Comparison of ENCODE assay signal across 21 mouse cellular contexts in the genomic region with DNA sequence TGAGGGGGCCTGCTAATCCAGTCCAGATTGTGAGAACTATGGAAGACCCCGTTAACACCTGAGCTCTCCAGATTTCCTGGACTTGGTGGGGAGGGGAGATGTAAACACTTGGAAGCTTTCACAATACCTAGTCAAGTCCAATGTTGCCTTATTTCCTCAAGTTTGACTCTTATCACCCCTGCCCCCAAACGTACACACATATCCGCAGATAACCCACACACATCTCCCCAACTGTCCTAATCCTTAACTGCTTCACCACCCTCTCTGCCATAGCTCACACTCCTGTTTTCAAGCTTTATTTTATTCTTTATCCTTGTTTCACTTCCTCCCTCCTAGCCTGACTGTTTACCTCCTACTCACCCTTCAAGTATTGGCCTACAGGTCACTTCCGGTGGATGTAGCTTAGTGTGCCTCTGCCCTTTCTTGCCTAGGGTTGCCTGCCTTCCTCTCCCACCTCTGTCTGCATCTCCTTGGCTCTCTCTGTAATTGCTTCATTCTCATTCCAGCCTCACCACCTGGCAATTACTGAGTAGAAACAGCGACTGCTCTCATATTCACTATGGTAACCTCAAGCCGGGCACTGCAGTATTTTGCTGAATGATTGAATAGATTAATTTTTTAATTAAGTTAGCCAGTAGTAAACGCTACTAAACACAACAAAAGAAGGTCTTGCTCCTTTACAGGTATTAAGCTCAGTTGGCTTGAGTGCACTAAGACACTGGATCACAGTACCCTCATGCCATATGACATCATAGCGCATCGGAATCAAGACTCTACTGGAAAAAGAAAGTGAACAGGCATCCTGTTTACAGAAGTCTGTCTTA.
A peak's percentile ranks its signal among the peaks of the same experiment; 100 is the strongest.
DNase-seq lines count a peak whose midpoint lies in the region; ATAC-seq and TF ChIP-seq lines count a peak whose summit lies in the region.
"Had no signal": no experiment of that assay in that cellular context is flagged by ENCODE, and none has a peak within 500 bp of the region (broad histone marks: within the 10 kb centered on the region; RNA-seq: fewer than 3 reads in every experiment).

No protein-coding gene starts in this region.

- H3K9ac ChIP-seq in hindbrain, embryonic 13.5 days: no peak overlapping the region
- no peak overlapping the region for H3K9ac ChIP-seq in hindbrain, embryonic 11.5 days (ENCODE audit: low read depth, low read length)
- no peak overlapping the region for H3K9ac ChIP-seq in forebrain, embryonic 12.5 days
- H3K9ac ChIP-seq in hindbrain, postnatal 0 days (replicated peaks; ENCODE audit: low read length): no peak overlapping the region
- no peak overlapping the region for H3K9ac ChIP-seq in midbrain, postnatal 0 days (replicated peaks; ENCODE audit: low read length, poor library complexity, severe bottlenecking)
- H3K9ac ChIP-seq: heart, embryonic 13.5 days; liver, postnatal 0 days; neural tube, embryonic 13.5 days had no signal

- no peak for TF ChIP-seq CTCF in hindbrain, postnatal 0 days (IDR thresholded peaks at IDR 0.05; ENCODE audit: low read depth)
- TF ChIP-seq CTCF in midbrain, postnatal 0 days (IDR thresholded peaks at IDR 0.05): no peak

- DNase-seq in hindbrain, embryonic 11.5 days (ENCODE audit: low spot score): no peak
- no peak for DNase-seq in hindbrain, postnatal 0 days (ENCODE audit: low spot score)
- peak; percentile 36 for DNase-seq in midbrain, postnatal 0 days (ENCODE audit: low spot score)
- no peak for DNase-seq in cerebellum, postnatal 36 days
- no peak for DNase-seq in heart, adult 11 months
- DNase-seq: adrenal gland, postnatal 10 days; cerebellum, adult 2 months; gastrocnemius, postnatal 36 days; heart, postnatal 36 days; kidney, postnatal 10 days; liver; liver, postnatal 0 days; right cerebral cortex, postnatal 4 days; thymus, postnatal 25 days had no signal

- no peaks in the 10 kb centered on the region for H3K27me3 ChIP-seq in hindbrain, embryonic 13.5 days
- H3K27me3 ChIP-seq in hindbrain, embryonic 11.5 days (ENCODE audit: control insufficient read depth, insufficient read depth, low read length): no peaks in the 10 kb centered on the region
- H3K27me3 ChIP-seq in forebrain, embryonic 12.5 days: peaks cover 18% of the 10 kb centered on the region; the same call in 1 of the 2 replicates
- H3K27me3 ChIP-seq in hindbrain, postnatal 0 days (ENCODE audit: insufficient read depth, low read length): no peaks in the 10 kb centered on the region
- H3K27me3 ChIP-seq in midbrain, postnatal 0 days (ENCODE audit: insufficient read depth, low read length): no peaks in the 10 kb centered on the region
- H3K27me3 ChIP-seq: CH12.LX; heart, embryonic 13.5 days; neural tube, embryonic 13.5 days had no signal

- peak; percentile 57; the same call in 1 of the 2 replicates for ATAC-seq in hindbrain, embryonic 13.5 days (ENCODE audit: low FRiP score)
- ATAC-seq in hindbrain, embryonic 11.5 days (ENCODE audit: low FRiP score): no peak
- ATAC-seq in forebrain, embryonic 12.5 days (ENCODE audit: low FRiP score): peak; percentile 50; the same call in 1 of the 2 replicates
- peak; percentile 58 for ATAC-seq in hindbrain, postnatal 0 days
- peak; percentile 44; the same call in 1 of the 2 replicates for ATAC-seq in midbrain, postnatal 0 days (ENCODE audit: low FRiP score)
- ATAC-seq: intestine, postnatal 0 days; liver, postnatal 0 days had no signal

- no peaks in the 10 kb centered on the region for H3K9me3 ChIP-seq in hindbrain, embryonic 13.5 days
- H3K9me3 ChIP-seq in hindbrain, embryonic 11.5 days (ENCODE audit: control insufficient read depth, low read length): no peaks in the 10 kb centered on the region
- H3K9me3 ChIP-seq in forebrain, embryonic 12.5 days: no peaks in the 10 kb centered on the region
- no peaks in the 10 kb centered on the region for H3K9me3 ChIP-seq in hindbrain, postnatal 0 days (ENCODE audit: low read length)
- no peaks in the 10 kb centered on the region for H3K9me3 ChIP-seq in midbrain, postnatal 0 days (ENCODE audit: low read length)
- H3K9me3 ChIP-seq: heart, embryonic 13.5 days; neural tube, embryonic 13.5 days had no signal

- no peak overlapping the region for H3K4me2 ChIP-seq in hindbrain, embryonic 13.5 days
- H3K4me2 ChIP-seq in hindbrain, embryonic 11.5 days (replicated peaks; ENCODE audit: low read depth, low read length): no peak overlapping the region
- H3K4me2 ChIP-seq in forebrain, embryonic 12.5 days: no peak overlapping the region
- H3K4me2 ChIP-seq in hindbrain, postnatal 0 days (ENCODE audit: low read depth, low read length): no peak overlapping the region
- H3K4me2 ChIP-seq in midbrain, postnatal 0 days (ENCODE audit: low read depth, low read length, poor library complexity, severe bottlenecking): no peak overlapping the region
- H3K4me2 ChIP-seq: heart, embryonic 13.5 days; neural tube, embryonic 13.5 days had no signal

- H3K27ac ChIP-seq in hindbrain, embryonic 13.5 days: 0 out of 2 replicates have a peak overlapping the region, but pooled peaks have one; percentile 36
- no peak overlapping the region for H3K27ac ChIP-seq in hindbrain, embryonic 11.5 days (ENCODE audit: low read depth, low read length)
- no peak overlapping the region for H3K27ac ChIP-seq in forebrain, embryonic 12.5 days
- H3K27ac ChIP-seq in hindbrain, postnatal 0 days: no peak overlapping the region
- H3K27ac ChIP-seq in midbrain, postnatal 0 days (ENCODE audit: low read depth, low read length): no peak overlapping the region
- H3K27ac ChIP-seq: heart, embryonic 13.5 days; layer of hippocampus, adult 2 months; neural tube, embryonic 13.5 days had no signal

- no peak overlapping the region for H3K4me3 ChIP-seq in hindbrain, embryonic 13.5 days
- H3K4me3 ChIP-seq in hindbrain, embryonic 11.5 days (ENCODE audit: low read depth, low read length): no peak overlapping the region
- H3K4me3 ChIP-seq in forebrain, embryonic 12.5 days (replicated peaks): no peak overlapping the region
- no peak overlapping the region for H3K4me3 ChIP-seq in hindbrain, postnatal 0 days (ENCODE audit: low read length)
- H3K4me3 ChIP-seq in midbrain, postnatal 0 days (ENCODE audit: low read depth, low read length): no peak overlapping the region
- H3K4me3 ChIP-seq: heart, embryonic 13.5 days; layer of hippocampus, adult 2 months; neural tube, embryonic 13.5 days had no signal

- 77% methylated on average over 9 of the region's 9 CpGs for WGBS in hindbrain, embryonic 13.5 days
- 85% methylated on average over 9 of the region's 9 CpGs for WGBS in hindbrain, embryonic 11.5 days
- 63% methylated on average over 9 of the region's 9 CpGs for WGBS in forebrain, embryonic 12.5 days
- WGBS in hindbrain, postnatal 0 days: 56% methylated on average over 9 of the region's 9 CpGs
- WGBS in midbrain, postnatal 0 days: 65% methylated on average over 9 of the region's 9 CpGs

- H3K36me3 ChIP-seq in hindbrain, embryonic 13.5 days: no peaks in the 10 kb centered on the region
- H3K36me3 ChIP-seq in hindbrain, embryonic 11.5 days (ENCODE audit: control insufficient read depth, insufficient read depth, low read length): no peaks in the 10 kb centered on the region
- no peaks in the 10 kb centered on the region for H3K36me3 ChIP-seq in forebrain, embryonic 12.5 days (replicated peaks)
- H3K36me3 ChIP-seq in hindbrain, postnatal 0 days (ENCODE audit: insufficient read depth, low read length): no peaks in the 10 kb centered on the region
- no peaks in the 10 kb centered on the region for H3K36me3 ChIP-seq in midbrain, postnatal 0 days (ENCODE audit: insufficient read depth, low read length)
- H3K36me3 ChIP-seq: heart, embryonic 13.5 days; neural tube, embryonic 13.5 days had no signal

- H3K4me1 ChIP-seq in hindbrain, embryonic 13.5 days (replicated peaks): peaks cover 6% of the 10 kb centered on the region; the same call in 1 of the 2 replicates
- no peaks in the 10 kb centered on the region for H3K4me1 ChIP-seq in hindbrain, embryonic 11.5 days (replicated peaks; ENCODE audit: control insufficient read depth, insufficient read depth, low read length)
- peaks cover 9% of the 10 kb centered on the region; the same call in 1 of the 2 replicates for H3K4me1 ChIP-seq in forebrain, embryonic 12.5 days
- H3K4me1 ChIP-seq in hindbrain, postnatal 0 days (ENCODE audit: insufficient read depth, low read length): peaks cover 15% of the 10 kb centered on the region; the same call in 1 of the 2 replicates
- peaks cover 2% of the 10 kb centered on the region; the same call in 1 of the 2 replicates for H3K4me1 ChIP-seq in midbrain, postnatal 0 days (ENCODE audit: insufficient read depth, low read length)
